Mouse (Mus musculus): ENCODE measurements at regions not wholly inside any gene's neighbourhood (a gene's known extent, or its start where the extent isn't known, plus 50 kb on each side); places are given as distances from the start of the nearest gene placed in this dataset.
"Not testable (repeated sequence)": the region's sequence is repeated elsewhere in the genome, so short reads cannot be mapped to it uniquely, and the experiment has no call there.

DNA sequence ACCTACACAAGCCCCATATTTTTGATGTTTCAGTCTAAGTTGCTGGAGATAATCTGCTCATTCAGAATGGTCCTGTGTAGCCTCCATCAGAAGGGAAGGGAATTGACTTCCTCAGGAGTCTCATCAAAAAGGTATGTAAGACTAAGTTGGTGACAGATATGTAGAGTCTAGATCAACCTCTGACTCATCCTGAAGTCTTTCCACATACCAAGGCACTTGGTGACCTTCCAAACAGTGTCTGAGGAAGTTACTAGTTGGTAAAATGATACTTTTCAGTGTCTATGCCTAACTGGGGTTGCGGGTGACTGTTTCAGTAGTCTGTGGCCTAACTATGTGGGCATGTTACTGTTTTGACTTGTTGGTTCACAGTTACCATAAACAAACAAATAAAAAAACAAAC lies 133.0 kb upstream of the Plcb4 start:
- no peak for DNase-seq

DNA sequence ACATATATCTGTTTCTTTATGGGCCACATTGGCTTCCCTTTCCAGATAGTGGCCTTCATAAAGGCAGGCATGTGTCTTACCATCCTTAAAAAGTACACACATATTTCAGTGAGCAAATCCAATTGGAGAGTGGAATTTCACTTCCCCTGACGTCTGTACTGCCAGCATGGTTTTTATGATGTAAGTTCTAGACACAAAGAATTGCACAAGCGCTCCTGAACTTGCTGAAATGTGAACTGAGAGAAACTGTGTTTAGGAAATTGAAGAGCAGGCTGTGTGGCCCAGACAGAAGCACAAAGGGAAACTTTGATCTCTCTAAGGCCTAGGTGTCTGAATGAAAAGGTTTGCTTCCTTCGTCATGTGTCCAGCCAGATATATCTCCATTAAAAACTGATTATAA lies 129.2 kb upstream of the Plcb4 start:
- no peak for DNase-seq

DNA sequence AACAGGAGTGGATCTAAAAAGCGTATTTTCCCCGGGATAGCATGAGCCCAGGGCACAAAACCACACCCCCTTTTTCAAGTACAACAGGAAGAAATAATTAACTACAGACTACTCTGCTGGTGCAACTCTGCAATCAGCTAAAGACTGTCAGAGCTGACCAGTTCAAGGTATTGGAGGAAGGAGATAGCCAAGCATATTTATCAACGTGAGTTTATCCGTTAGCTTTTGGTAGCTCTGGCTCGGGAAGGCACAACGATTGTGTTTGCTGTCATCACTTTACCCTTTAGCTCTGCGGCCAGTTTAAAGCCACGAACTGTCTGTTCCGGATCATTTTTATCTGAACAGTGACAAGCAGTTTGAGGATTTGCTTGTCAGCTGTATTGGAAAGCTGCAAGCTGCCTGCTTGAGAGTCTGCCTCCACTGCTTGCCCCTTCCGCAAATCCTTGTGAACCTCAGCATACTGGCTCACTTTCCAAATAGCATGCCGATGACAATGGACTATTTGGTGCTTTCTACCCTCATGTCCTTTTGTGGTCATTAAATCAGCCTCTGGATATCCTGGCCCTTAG lies 122.4 kb upstream of the Plcb4 start:
- DNase-seq = no peak

DNA sequence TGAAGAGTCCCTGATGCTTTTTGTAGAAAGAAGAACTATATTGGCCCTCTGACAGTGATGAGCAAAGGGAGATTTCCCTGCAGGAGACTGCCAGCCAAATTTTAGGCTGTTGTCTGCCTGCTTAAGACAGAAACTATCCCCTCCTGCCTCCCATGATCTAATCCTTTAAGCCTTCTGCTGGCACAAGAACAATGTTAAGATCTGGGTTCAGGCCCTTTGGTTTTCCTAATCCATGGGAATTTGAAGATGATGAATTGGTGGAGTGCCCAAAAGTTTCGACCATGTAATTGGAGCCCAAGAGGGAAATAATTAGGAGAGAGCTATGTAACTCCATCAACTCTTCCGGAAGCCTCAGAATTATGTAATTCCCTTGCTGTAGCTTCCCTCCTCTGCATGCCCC lies 120.8 kb upstream of the Plcb4 start:
- no peak for DNase-seq

DNA sequence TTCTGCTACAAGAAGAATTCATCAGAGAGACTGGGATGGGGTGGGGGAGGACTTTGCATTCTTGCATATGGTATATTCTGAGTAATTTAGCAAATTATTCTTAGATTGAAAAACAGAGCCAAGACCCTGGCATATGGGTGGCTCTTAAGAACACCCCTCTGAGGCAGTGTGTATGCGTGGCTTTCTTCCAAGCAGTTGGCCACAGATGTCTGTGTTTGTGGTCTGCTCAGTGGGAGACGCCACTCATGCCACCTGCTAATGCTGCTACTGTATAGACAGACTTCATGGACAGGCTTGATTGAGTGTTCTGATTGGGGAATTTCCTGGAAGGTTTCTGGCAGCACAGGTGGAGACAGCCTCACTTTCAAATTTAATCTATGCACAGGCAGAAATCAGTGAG lies 117.8 kb upstream of the Plcb4 start:
- no peak for DNase-seq

DNA sequence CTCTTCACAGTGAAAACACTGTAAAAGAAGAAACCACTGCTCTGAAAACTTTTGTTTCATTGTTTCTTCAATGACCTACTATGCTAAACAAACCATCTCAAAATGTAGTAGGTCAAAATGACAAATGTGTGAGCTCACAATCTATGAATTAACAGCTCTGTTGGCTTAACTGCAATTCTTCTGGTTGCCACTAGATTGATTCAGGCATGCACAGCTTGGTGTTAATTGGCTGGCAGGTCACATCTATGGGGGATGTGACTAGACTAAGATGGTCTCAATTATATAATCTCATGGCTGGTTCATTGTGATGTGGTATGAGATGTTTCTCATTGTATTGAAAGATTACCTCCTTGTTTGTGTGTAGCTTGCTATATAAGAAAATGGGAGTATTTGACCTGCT lies 116.9 kb upstream of the Plcb4 start:
- no peak for DNase-seq

DNA sequence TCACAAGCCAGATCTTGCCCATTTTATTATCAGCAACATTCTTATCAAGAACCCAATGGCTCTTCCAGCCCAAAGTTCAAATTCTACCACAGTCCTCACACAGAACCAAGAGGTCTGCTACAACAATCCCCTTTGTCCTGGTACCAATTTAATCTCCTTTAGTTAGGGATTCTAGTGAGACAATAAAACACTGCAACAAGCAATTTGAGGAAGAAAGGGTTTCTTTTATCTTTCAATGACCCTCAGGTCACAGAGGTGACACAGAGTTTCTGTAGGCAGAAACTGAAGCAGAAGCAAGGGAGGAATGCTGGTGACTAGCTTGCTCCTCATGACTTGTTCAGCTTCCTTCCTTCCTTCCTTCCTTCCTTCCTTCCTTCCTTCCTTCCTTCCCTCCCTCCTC lies 113.9 kb upstream of the Plcb4 start:
- DNase-seq = no peak

DNA sequence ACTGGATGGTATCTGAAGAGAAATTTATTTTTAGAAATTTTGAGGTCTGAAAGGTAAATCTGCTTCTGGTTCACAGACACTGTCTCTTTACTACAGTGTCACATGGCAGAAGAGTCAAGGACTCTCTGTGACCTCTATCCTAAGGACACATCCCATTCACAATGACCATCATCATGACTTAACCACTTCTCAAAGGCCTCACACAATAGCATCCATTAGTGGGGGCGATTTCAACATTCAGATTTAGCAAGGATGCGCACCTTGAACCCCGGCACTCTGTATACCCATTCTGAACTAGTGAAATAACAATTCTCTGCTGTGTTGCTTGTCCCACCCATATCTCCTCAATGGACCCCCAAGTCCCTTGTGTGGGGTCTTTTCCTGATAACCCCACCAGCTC lies 110.8 kb upstream of the Plcb4 start:
- no peak for DNase-seq

DNA sequence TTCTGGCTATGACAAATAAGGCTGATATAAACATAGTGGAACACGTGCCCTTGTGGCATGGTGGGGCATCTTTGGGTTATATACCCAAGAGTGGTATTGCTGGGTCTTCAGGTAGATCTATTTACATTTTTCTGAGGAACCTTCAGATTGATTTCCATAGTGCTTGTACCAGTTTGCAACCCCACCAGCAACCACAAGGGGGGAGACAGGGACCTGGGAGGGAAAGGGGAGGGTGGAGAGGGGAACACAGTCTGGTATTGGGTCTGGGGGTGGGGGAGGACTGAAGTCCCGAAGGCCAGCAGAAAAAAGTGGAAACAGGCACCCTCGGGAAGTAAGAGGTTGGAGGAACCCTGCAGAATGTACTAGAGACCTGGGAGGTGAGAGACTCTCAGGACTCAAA lies 105.8 kb upstream of the Plcb4 start:
- no peak for DNase-seq

DNA sequence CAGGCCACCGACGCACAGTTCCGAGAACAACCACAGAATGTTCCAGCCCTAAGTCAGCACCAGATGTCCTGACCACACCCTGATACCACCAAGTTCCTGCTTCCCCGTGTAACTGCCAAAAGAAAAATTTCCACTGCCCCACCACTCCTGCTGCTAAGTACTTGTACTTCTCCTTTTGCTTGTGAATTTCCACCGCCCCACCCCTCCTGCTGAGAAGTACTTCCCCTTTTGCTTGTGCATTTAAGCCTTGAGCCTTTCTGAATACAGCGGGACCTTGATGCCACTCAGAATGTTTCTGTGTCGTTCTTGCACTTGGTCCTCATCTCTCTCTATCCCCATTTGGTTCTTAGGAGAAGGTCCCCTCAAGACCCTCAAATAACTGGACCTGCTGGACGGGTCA lies 100.8 kb upstream of the Plcb4 start:
- DNase-seq = not testable (repeated sequence)

DNA sequence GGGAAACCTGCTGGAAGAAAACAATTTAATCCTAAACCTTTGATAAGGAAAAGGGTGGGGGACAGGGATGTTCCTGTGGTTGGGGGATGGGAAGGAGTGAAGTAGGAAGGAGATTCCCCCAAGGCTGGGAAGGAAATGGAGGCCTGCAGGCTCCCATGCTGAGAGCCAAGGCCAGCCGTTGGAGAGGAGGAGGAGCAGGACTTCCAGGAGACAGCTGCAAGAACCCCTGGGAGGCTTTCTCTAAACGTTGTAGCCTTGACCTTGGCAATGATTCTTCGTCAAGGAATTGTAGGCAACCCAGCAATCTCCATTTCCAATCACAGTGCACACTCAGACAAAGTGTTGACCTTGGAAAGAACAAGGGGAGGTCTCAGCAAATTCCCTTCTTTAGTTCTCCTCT lies 99.5 kb upstream of the Plcb4 start:
- DNase-seq = no peak

DNA sequence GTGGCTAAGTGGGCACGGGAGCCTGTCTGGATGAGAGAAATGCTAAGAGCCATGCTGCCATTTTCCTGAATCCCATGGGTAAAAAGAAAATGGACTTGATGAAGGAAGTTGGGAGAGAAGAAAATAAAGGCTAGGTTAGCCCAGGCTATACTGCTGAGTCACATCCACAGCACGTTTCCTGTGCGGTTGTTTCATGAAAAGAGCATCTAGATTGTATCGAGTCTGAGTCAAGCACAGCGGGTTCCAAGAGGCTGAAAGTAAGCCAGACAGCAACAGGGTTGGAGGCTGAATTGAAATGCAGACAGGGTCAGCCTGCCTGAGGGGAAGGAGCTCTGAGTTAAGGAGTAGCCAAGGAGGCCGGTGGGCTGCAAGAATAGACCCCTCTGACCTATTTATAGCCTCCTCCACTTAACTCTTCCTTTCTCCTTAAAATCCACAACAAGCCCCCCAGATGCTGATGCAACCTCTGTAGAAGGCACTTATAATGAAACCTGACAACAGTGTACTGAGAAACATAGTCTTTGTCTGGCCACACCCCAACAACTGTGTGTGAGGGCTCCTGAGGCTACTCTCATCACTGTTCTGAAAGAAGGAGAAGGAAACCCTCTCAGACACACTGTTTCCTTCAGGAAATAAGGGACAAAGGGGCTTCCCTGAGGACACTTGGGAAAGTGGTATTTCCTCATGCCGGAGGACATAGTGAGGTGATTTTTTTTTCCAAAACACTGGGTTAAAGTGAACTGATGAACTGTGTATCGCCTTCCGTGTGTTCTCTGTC lies 98.7 kb upstream of the Plcb4 start:
- no peak for DNase-seq

DNA sequence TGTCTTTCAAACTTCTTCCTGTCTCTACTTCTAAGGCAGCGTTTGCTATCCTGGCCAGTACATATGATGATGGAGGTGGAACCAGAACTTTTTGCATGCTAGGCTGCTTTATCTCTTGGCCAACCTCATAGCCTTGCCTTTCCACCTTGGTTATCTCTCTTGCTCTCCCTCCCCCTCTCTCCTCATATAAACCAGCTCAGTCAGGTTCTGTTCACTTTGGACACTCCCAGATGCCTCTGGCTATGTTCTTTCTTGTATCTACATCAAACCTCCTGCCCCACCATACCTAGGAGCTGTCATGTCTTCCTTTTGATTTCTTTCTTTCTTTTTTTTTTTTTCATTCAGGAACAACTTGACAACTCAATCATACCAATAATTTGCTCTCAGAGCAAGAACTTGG lies 98.0 kb upstream of the Plcb4 start:
- DNase-seq = no peak

DNA sequence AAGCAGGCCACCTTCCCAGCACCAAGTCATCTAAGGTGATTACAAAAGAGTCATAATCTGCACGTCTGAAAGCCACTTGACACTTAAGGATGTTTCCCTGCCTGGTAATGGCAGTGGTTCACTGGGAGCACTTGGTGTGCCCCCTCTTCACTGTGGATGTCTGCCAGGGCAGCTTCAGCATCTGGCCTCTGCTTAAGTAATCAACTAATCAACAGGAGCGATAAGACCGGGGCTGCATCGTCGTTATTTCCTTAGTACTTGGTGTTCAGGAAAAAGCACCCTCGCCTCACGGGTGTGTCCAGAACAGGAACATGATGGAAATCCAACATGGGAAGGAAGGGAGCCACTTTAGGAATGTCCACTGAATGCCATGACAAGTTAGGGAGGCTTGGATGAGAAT lies 97.1 kb upstream of the Plcb4 start:
- DNase-seq = peak; percentile 12

DNA sequence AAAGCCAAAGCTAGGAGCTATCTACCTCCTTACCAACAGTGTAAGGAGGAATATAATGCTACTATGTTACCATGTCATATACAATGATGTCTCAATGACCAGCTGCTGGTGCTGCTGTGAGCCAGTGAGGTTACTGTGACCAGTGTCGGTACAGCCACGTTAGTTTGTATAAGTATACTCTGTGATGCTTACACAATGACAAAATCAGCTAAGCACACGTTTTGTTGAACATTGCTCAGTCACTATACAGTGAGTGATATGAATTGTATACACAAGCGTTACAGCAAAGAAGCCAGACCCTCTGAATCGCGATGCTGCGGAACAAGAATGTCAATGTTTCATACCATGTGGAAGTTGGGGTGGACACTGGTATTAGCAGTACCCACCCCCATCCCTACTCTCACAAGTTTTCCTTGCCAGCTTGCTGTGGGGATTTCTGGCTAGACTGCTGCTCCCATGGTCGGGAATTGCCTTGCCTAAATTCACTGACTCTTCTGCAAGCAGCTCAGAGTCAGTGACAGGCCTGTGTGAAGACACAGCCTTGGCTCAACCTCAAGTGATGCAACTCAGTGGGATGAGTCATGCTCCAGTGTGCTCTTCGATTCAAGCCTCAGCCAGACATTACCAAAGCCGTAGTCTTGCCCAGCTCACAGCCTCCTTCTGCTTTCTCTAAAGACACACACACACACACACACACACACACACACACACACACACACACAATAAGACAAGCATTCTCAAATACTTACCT lies 96.5 kb upstream of the Plcb4 start:
- peak; percentile 44 for DNase-seq

DNA sequence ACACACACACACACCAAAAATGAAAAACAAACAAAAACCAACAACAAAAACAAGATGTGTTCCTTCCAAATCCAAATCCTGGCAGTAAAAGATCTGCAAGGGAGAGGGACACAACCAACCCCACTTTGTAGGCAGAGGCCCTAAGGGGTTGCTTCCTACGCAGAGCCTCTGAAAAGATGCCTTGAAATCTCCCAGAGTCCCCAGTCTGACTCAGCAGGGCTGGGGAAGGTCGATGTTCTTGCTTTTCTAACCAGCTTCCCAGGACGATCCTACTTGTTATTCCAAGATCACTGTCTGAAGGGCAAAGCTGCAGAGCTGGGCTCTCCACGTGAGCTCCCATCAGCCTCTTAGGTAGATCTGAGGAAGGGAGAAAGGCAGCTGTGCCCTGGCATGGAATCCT lies 94.6 kb upstream of the Plcb4 start:
- DNase-seq = no peak

DNA sequence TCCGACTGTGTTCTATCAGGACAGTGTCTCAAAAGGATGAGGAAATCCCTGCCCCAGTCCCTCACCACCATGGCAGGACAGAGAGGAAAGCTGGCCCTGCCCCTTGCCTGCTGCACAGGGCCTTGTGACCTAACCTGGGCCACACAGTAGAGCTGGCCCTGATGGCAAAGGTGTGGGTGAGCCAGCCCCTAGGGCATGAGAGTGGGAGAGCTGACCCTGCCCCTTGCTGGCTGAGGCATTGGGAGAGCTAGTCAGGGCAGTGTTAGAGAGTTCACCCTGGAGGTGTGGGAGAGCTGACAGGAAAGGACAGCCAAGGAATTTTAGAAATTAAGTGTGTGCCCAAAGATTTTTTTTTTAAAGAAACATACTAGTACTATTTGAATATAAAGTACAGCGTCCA lies 90.5 kb upstream of the Plcb4 start:
- DNase-seq = no peak

DNA sequence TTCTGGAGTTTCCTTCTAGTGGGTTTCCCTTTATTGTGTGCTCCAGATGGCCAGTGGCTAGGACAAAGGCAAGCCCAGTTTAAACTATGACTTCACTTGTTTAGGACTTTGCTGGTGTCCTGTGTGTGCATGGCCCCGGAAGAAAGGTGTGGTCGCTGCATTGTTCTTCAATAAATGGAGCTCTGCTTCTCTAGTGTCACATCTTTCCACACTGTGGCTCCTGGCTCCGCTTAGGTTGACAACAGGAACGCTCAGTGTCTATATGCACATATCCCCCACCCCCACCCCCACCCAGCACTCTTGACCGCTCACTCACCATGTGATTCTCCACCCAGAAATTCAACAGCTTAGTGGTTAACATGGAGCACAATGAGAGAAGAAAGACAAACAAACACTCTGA lies 87.2 kb upstream of the Plcb4 start:
- DNase-seq = no peak

DNA sequence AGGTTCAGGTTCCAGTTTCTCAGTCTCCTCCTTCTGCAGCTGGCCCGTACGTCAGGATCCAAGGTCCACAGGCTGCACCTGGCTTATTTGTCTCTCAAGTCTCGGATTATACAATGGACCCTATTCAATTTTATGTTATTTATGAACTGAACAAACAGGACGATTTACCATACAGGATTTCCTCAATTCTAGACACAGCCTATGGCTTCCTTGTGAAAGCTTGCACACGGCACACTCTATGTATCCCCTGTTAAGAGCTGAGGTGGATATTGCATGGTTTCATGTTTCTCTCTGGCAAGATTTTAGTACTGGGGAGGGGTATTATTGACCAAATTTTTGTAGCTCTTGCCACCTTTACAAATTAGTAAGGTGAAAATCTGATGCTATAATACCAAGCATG lies 81.6 kb upstream of the Plcb4 start:
- DNase-seq = no peak

DNA sequence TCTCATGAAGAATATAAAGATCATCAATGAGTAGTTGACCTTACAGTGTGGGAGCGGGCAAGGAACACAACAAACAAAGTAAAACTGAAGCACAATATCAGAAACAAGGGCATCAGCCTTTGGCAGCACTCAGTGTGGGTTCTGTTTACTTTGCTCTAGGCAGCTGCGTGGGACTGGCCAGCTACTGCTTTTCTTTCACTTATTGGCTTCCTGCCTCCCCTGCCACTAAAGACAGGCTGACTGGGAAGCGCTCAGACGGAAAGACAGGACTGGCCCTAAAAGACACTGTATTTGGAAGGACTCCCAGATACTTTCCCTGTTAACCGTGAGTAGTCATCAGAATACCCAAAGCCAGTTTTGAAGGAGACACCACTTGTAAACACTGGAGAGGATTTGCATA lies 80.7 kb upstream of the Plcb4 start:
- no peak for DNase-seq

DNA sequence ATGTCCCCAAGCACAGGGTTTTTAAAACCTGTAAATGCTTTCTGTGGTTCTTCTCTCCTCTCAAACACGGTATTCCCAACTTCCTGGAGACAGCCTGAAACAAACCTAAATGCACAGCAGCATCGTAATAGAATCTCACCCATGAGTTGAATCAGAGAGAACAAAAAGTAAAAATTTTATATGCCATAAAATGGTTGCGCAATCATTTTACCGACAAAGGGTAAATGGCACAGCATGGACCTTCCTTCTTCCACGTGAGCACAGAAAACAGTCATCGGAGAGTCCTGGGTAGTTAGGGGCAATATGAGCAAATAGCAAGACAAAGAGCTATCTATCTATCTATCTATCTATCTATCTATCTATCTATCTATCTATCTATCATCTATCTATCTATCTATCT lies 79.3 kb upstream of the Plcb4 start:
- DNase-seq = no peak

DNA sequence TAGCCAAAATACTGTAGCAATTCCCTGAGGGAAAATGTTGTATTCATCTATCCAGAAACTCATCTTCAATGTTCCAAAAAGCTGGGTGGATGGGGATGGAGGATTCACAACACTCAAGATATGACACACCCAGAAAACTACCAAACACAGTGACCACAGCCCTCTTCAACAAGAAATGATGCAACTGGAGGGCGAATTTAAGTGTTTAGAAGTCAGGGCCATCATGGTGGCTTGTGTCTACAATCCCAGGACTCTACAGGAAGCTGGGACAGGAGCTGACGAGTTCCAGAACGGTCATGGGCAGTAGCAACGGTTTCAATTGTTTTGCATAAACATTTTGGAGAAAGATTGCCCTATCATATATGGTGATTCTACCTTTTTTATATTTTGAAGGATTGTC lies 78.8 kb upstream of the Plcb4 start:
- DNase-seq = no peak

DNA sequence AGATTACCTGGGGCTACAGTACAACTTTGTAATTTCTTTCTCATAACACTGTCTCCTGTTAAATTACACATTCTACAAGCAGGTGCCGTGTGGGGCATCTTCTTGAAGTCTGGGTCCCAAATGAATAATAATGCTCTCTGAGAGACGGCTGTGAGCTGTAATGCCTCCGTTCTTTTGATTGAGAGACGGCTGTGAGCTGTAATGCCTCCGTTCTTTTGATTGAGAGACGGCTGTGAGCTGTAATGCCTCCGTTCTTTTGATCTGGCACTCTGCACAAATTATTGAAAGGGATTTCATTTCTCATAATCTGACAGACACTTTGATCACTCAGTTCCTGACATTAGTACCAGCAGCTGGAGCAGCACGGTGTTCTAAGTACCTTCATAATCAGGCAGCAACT lies 76.5 kb upstream of the Plcb4 start:
- DNase-seq = no peak

DNA sequence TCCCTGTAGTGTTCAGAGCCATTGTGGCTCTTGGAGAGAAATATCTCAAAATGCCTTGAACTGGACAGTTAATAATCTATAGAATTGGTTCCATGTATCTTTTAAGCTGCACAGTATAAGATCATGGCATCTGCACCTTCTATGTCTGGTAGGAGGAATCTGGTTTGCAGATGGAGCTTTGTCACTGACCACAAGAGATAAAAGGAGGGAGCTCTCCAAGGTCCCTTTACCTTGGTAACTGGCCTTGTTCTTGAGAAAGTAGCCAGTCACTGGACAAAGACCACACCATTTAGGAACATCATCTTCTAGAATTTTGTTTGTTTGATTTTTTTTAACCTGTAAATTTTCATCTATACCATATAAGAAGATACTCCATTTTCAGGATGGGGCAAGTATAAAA lies 52.5 kb upstream of the Plcb4 start:
- no peak for DNase-seq
